Mouse (Mus musculus) 3T3-L1 (cell line): Measurements from ENCODE around the gene Pde3a.

Source experiments
- DNase-seq: peaks from one replicate; pipeline ENCODE4 v3.0.0-alpha.2; 2015; ENCODE audit warnings: low read depth, low spot score

The Pde3a gene

DNA sequence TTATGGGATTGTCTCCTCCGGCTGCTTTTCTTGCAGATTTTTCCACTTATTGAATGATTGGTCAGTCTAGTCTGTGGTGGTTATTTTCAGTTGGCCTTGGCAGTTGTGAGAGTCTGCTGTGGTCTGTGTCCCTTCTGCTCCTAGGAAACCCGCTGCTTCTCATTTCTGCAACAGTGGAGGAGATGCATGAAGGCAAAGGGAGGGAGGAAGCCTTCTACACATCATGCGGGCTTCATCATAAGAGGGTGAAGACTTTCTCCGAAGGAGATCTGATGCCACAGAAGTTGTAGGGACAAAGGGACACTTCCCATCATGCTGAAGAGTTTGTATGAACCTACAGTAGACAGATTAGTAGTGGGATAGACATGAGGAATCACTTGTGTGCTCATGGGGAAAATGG, 16.2 kb downstream of the Pde3a start:
- DNase-seq: no peak

DNA sequence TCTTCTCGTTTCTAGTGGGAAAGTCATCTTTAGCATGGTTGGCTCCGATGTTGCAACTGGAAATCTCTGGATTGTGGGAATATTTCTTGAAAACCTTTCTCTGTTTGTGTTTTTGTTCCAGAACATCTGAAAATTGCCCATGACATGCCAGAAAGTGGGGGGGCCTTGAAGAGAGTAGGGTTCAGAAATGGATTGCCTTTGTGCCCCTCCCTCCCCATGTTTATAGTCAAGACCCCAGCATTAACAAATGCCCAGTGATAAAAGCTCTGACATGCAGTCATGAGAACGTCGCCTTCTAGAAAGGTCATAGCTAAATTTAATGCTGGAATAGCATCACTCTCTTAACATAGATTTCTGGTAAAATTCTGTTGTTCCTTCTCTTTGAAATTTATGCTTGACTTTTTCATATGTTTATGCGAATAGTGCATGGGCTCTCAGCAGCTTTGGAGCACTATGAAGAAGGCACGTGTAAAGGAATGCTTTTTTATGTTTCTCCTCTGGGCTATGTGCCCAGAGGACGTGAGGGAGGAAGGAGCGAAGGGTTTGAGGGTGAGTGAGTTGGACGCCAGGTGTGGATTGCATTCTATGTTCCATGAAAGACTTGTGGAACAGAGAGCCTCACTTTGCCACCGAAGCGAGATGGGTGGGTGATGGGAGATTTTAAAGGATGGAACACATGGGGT, 19.0 kb downstream of the Pde3a start:
- DNase-seq: no peak

DNA sequence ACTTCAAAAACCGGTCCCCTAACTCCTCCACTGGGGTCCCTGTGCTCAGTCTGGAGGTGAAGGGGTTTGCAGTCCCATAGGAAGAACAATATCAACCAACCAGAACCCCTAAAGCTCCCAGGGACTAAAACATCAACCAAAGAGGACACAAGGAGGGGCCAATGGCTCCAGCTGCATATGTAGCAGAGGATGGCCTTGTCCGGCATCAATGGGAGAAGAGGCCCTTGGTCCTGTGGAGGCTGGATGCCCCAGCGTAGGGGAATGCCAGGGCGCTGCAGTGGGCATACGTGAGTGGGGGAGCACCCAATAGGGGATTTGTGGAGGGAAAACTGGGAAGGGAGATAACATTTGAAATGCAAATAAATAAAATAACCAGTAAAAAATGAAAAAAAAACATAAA, 19.8 kb downstream of the Pde3a start:
- DNase-seq: no peak

DNA sequence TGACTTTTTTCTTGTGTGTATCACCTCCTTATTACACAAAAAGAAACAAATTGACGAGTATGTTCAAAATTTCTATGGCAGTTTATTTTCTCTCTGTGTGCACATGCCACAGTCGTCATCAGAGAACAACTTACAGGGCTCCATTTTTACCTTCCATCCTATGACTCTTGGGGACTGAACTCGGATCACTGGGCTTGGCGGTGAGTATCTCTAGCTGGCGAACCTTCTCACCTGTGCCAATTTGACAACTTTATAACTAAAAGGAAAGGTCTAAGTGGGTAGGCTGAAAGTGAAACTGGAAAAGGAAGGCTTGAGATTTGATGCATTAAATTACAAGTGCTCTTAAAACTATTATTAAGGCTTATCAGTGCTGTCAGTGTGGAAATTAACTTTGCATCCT, 22.1 kb downstream of the Pde3a start:
- no peak for DNase-seq

DNA sequence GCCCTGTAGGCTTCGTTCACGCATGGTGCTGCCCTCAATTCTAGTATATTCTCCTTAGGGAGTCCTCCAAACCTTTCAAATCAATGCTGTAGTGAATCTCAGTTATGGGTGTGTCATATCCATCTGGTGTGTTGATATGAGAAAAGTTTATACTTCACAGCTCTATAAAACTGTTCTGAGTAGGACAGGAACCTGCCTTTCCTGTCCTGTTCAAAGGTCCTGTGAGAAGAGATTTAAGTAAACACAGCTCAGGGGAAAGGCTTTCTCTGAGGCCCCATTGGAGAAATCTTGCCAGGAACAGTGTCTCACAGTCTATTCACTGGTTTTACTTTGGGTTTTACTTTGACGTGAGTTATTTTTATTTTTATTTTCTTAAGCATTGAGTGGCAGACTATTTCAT, 22.5 kb downstream of the Pde3a start:
- no peak for DNase-seq

DNA sequence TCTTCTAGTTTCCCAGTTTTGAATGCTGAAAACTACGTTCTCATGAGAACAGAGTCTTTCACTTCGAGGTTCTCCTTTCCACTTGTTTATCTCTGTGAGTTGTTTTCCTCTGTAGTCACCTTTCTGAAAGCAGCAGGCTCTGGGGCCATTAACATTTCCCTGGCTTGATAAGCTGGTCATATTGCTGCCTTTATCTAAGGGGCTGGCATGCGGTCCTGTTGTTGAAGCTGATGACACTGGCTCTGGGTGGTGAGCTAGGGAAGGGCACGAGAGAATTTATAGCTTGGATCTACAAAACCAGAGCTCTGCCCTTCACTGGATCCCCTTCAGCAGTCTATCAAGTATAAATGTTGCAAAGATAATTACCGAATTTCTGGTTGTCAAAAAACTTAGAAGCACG, 24.6 kb downstream of the Pde3a start:
- DNase-seq: no peak

DNA sequence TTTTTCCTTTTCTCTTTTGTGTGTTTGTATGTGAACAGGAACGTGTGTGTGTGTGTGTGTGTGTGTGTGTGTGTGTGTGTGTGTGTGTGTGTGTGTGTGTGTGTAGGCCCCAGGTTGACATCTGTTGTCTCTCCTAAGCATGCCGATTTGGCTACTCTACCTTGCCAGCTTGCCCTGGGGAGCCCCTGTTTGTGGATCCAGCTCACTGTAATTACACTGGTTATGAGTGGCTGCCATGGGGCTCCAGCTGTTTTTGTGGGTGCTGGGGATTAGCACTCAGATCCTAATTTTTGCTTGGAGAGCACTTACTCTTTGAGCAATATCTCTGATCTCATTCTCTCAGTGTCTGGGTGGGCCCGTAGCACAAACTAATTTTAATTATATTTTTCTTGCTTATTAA, 32.6 kb downstream of the Pde3a start:
- DNase-seq: no peak

DNA sequence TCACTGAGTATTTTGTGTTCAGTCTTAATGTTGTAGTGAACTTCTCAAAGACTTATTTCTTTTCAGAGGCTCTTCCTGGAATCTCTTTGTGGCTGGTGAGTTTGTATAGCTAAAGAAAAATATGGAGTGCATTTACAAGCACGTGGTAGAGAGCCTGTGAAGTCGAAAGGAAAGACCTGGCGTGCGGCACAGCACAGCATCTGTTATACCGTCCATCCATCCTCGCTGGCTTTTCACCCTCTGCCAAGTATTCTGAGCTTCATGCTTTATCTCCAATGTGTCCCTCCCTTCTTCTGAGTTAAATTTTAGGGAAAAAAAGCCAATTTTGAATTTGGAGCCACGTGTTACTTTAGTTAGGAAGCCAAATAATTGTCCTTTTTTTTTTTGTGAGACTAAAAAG, 33.7 kb downstream of the Pde3a start:
- no peak for DNase-seq

DNA sequence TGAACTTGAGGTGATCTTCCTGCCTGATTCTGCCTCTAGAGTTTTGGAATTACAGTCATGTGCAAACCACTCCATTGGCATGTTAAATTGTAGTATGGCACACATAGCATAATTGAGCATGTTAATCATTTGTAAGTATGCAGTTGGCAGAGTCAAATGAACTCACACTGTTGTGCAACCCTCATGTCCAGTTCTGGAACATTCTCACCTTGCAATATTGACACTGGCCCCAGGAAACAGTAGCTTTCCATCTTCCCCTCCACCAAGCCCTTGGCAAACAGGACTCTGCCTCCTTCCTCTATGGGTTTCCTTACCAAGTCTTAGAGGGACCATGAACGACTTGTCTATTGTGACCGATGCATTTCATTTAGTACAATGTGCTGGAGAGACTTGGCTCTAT, 42.1 kb downstream of the Pde3a start:
- DNase-seq: no peak

DNA sequence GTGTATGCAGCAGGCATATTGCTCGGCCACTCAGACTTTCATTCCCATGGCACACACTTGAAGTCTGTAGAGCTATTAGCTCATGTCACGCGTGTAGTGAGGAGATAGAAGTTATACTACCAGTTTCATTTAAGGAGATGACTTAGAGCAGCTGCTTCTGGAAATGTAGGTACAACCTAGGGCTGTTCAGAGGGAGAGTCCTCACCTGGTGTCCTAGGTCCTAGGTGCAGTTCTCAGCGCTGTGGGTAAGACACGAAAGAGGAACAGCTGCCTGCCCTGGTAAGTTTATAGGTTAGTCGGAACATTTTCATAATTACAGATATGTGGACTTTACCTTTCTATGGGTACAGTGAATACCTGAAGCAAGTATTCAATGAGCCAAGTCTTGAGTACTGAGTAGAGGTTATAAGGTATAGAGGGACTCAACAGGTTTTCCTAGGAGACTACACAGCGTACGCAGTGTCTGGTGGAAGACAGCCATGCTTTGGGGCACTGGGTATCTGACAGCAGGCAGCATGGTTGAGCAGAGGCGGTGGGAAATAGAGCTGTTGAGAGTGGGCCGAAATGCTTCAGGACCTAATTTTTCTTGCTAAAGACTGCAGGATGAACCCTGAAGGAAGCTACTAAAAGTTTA, 43.9 kb downstream of the Pde3a start:
- no peak for DNase-seq

DNA sequence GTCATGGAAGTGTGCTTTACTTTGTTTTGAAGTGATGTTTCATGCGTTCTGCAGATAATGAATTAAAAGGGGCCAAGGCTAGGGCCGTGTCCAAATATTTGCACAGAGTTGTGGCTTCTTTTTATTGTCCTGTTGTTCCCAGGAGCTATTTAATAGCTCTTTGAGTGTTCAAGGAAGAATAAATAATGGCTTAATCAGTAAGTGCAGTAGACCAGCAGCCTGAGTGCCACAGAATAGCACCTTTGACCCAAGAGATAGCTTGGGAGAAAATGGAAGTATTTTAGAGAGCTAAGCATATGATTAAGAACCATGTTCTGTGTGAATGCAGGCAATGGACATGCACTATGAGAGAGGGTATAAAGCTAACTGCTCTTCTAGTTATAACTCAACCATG, 44.4 kb downstream of the Pde3a start:
- no peak for DNase-seq

DNA sequence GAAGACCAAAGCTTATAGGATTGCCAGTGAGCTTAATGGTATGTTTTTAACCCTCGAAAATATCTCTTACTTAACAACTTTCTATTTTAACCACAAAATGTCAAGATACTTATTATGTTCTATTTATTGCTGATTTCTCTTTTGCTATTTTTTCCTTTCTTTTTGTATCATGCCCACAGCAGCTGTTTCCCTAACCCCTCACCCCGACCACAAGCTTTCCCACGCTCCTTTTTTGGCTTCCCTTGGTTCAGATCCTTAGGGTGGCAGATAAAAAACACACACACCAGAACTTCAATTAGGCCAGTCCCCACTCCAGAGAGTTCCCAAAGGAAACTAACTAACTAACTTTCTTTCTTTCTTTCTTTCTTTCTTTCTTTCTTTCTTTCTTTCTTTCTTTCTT, 46.2 kb downstream of the Pde3a start:
- DNase-seq: no peak

DNA sequence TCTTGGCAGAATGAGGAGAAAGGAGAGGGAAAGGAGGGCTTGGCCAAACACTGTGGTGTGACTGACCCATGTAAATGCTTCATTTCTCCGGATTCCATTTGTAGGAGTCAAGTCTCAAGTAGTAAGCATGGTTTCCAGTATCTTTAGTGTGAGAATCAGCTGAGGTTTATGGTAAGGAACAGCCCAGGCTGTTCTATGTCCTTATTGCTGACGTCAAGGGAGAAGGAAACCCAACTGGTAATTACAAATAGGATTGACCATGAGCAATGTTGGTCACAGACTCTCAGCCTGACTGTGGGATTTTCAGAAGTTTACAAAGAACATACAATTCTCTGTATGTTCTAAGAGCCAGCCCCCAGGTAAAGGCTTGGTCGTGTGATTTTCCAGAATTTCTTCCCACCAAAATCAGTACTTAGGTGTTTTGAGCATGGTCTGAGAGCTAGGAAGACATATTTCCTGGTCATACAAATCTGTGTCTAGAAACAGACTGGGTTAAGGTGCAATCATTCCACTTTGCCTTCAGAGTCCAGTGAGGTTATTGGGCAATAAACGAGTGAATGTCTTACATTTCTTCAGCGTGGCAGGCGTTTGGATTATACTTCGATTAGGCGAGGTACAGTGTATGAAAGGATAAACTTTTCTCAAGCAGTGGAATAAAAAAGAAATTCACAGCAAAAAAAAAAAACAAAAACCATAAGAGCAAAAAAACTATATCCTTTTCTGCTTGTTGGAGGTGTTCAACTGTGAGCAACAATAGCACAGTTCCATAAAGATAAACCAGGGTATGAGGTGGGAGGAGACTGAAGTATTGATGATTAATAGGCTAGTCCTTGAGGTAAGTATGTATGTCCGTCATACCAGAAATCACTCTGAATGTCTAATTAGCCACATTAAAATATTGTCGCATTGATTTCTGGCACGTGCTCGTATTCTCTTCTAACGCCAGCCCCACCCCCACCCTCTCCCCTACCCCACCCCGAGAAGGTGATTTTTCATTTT, 53.0 kb downstream of the Pde3a start:
- no peak for DNase-seq

DNA sequence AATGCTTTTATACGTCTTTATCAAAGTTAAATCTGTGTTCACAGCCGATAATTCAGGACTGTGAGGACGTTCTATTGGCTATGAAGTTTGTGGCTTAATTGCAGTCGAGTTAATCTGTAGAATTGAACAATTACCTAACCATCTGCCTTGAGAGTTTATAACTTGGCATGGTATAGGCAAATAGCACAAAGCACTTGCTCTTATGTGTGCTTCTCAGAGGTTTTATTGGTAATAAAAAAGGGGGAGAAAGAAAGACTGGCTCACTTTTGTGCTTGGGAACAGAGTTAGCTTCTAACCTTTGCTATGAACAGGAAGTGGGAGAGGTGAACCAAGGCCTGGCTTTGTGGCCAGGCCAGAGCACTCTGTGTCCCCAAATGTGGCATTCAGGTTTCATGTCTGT, 53.8 kb downstream of the Pde3a start:
- no peak for DNase-seq

DNA sequence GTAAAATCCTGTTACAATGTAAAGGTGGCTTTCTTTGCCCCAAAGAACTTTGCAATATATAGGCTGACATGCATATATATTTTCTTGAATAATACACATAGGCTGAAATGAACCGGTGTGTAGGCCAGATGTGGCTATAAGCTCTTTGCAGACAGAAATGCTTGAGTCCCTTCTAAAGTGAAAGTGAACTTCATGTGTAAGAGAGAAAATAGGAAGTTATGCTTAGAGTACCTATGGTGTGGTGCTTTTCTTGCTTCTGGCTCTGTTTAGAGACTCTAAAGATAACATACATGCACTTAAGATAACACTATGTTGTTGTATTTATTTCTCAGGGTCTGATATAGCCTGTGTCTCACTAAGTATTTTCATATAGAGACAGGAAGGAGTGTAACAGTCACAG, 58.3 kb downstream of the Pde3a start:
- no peak for DNase-seq

DNA sequence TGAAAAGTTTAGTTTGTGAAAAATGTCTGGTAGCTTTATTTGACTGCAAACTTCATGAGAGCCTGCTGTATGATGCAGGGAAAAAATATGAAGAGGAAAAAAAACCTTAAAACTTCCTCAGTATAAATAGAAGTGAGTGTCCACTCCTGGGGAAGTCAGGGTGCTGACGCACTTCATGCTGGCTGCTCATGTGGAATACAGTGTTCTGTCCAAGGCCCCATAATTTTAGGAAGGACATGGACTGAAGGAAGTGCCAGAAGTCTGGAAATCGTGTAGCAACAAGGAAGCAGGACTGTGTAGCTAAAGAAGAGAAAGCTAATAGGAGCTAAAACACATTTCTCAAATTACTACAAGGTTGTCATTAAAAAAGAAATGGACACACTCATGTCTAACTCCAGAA, 59.4 kb downstream of the Pde3a start:
- no peak for DNase-seq

DNA sequence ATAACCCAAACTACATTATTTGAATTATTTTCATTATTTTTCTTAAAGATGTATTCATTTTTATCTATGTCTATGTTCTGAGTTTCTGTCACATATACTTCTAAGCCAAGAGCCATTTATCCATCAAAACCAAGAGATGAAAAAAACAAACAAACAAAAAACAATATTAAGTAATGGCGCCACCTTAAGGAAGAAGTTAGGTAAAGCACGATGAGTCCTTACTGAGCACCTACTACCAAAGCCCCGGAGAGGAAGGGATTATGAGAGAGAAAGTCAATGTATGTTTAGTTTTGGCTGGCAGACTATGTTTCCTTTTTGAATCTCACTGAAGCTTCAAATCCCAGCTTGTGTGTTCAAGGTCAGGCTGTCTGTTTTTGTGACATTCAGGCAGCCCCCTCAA, 60.8 kb downstream of the Pde3a start:
- DNase-seq: no peak

DNA sequence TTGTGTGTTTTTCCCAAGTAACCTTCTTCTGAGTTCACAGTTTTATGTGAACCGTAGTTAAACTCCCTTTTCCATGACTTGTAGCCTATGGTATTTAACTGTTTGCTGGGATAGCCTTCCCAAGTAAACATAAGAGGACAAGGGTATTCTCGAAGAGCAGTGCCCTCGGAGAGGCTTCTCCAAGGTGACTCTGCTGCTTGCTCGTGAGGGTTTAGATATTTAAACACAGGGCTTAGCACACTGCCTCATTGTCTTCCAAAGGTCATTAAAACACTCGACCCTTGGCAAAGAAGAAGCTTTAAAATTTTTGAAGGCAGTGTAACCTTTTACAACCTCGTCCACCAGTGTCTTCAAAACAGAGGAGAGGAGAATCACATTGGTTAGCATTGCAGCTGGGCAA, 61.3 kb downstream of the Pde3a start:
- no peak for DNase-seq

DNA sequence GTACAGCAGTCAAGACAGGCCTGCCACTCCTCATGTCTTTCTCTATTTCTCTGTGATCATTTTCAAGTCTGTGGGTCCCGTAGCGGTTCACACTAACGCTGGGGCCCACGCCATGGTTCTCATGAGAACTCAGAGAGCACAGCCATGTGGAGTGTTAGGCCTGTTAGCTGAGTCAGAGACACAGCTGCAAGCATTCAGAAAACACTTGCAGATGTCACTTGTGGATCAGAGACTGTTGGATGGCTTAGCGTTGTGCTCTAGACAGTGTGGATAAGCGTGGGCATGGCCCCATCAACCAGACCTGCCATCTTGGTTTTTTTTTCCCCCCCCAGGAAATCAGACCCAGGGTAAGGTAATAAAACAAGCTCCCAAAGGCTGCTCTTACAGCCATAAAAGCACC, 62.5 kb downstream of the Pde3a start:
- no peak for DNase-seq

DNA sequence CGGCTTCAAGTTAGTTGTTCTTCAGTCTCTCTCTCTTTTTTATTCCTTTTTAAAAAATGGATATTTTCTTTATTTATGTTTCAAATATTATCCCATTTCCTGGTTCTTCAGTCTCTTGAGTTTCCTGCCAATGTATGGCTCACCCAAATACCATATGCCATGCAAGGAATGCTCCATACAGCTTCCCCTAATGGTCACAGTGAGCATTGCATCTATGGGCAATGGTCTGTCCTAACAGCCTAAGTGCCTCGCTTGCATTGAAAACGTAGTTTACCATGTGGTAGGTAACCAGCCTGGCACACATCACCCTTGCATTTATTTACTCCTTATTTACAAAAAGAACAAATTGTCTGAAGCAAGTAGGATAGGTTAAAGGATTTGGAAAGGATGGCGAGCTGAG, 64.0 kb downstream of the Pde3a start:
- no peak for DNase-seq

DNA sequence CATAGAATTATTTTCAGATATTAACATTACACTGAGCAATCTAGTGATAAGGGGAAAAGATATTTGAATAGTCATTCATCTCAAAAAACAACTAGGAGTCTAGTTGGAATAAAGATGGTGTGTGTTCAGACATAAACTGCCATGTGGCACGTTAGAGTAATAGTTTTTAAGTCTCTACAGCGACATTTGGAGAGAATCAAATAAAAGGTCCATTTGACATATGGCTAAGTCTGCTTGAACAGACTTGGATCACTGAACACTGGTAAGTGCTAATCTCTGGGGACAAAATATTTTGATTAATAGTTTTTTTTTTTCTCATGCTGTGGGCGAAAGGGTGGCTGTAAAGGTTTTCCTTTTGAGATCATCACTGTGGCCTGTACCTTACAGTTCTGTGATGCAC, 69.4 kb downstream of the Pde3a start:
- DNase-seq: no peak

DNA sequence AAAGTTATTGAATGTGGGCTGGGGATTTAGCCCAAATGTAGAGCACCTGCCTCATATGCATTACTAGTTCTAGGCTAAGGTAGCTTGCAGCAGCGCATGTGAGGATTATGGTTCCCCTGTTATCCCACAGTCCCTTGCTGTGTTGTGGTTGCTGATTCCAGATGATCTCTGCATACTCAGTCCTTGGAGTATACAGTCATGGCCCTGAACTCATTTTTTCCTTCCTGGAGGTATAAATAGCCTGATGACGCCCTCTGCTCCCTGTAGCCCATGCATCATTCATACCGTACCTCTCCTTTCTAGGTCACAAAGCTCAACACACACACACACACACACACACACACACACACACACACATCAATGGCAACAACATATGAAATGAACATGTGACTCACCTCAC, 72.2 kb downstream of the Pde3a start:
- DNase-seq: no peak

DNA sequence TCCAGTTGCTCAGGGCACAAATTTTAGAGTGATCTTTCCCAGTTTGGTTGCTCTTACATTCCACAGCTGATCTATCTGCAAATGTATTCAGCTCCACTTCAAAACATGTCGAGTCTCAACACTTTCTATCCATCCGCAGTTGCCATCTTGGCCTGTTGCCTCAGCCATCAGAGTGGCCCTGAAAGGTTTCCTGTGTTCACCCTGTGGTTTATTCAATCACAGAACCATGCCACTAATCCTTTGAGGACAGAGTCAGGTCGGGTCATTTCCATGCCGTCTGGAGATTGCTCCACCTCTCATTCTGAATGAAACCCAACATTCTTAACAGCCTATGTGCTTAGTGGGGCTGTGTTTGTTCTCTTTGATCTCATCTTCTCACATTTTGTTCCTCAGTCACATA, 73.9 kb downstream of the Pde3a start:
- no peak for DNase-seq
